Mouse (Mus musculus) C2C12 (cell line): Measurements from ENCODE around the gene Lrrtm1. TPM values are rescaled to one million over a fixed set of nuclear protein-coding genes. Genes with fewer than 3 reads are reported as not detected.

Experiments used
- H3K27me3 ChIP-seq: one replicate; pipeline ENCODE4 v1.6.1; 2011; ENCODE audit not compliant: control insufficient read depth, insufficient read depth, insufficient read length
- H3K36me3 ChIP-seq: one replicate; pipeline ENCODE4 v1.6.1; 2011; ENCODE audit not compliant: control insufficient read depth, insufficient read depth
- H3K4me3 ChIP-seq: one replicate; pipeline ENCODE4 v1.5.1; 2011; ENCODE audit warnings: mild to moderate bottlenecking, control low read depth; ENCODE audit not compliant: poor library complexity, insufficient read depth, severe bottlenecking
- H3K79me2 ChIP-seq: one replicate; pipeline ENCODE4 v1.6.1; 2011; ENCODE audit not compliant: control insufficient read depth, insufficient read depth
- H3K79me3 ChIP-seq: one replicate; pipeline ENCODE4 v1.6.1; 2011; ENCODE audit warnings: low read depth, control low read depth
- H3ac ChIP-seq: one replicate; pipeline ENCODE3; 2011; ENCODE audit warnings: low read depth; ENCODE audit not compliant: control insufficient read depth, insufficient read length
- CEBPB ChIP-seq: IDR thresholded peaks from one replicate; pipeline ENCODE4 v1.6.1; 2011; ENCODE audit warnings: low read depth, mild to moderate bottlenecking, control low read depth, moderate library complexity
- CTCF ChIP-seq: IDR thresholded peaks from one replicate; pipeline ENCODE4 v1.5.1; 2011; ENCODE audit not compliant: control insufficient read depth, insufficient read depth, insufficient read length
- FOSL1 ChIP-seq: IDR thresholded peaks from one replicate; pipeline ENCODE4 v1.8.0; 2011; ENCODE audit warnings: mild to moderate bottlenecking, low read length; ENCODE audit not compliant: poor library complexity, insufficient read depth, severe bottlenecking
- MAX ChIP-seq: IDR thresholded peaks from one replicate; pipeline ENCODE4 v1.6.1; 2011; ENCODE audit warnings: mild to moderate bottlenecking, control low read depth
- MYOD1 ChIP-seq: IDR thresholded peaks from one replicate; pipeline ENCODE4 v1.6.1; 2011; ENCODE audit warnings: low read depth; ENCODE audit not compliant: control insufficient read depth, insufficient read length
- MYOG ChIP-seq: IDR thresholded peaks from one replicate; pipeline ENCODE4 v1.6.1; 2011; ENCODE audit not compliant: control insufficient read depth, insufficient read length; ENCODE audit errors: extremely low read depth
- USF1 ChIP-seq: IDR thresholded peaks from one replicate; pipeline ENCODE4 v1.6.1; 2011; ENCODE audit warnings: low read depth, mild to moderate bottlenecking, control low read depth, moderate library complexity
- long read RNA-seq, 2 experiments: library from polyadenylated mRNA; unstranded; transcript quantifications; one replicate each; pipeline ENCODE4 v2.0.0; 2019 to 2020
- polyA plus RNA-seq: library from polyadenylated mRNA; unstranded; fragments of >200 nt; fragmentation: generic; extraction: Trizol; gene quantifications from one replicate; pipeline ENCODE4 v1.2.1, GENCODE M21; 2012; ENCODE audit warnings: missing spikeins

The Lrrtm1 gene
- not detected for polyA plus RNA-seq
- long read RNA-seq, experiment 1, result 0 reads
- long read RNA-seq, experiment 2, result 0 reads

GRCm38 (mm10) chr6:77242601-77243406, at the start of gene Lrrtm1:
Gene Lrrtm1 (plus strand): TSS chr6:77242689.
- Histone ChIP-seq H3K79me3 (no peaks in the 10 kb centered on the region), H3K4me3 (no peak within 1 kb of the TSS), H3ac (no peak within 1 kb of the TSS), H3K27me3 (no peaks in the 10 kb centered on the region), H3K36me3 (no peaks in the 10 kb centered on the region), H3K79me2 (no peaks in the 10 kb centered on the region)
- no peak for TF ChIP-seq USF1
- TF ChIP-seq FOSL1, result no peak
- TF ChIP-seq MAX, result no peak
- TF ChIP-seq CTCF, result no peak
- no peak for TF ChIP-seq MYOD1
- no peak for TF ChIP-seq CEBPB
- no peak for TF ChIP-seq MYOG

GRCm38 (mm10) chr6:77196650-77197049, 45.8 kb upstream of the Lrrtm1 start:
- no peak overlapping the region for H3ac ChIP-seq
- TF ChIP-seq USF1, result no peak
- no peak for TF ChIP-seq FOSL1
- no peak for TF ChIP-seq CEBPB
- TF ChIP-seq MAX, result no peak
- TF ChIP-seq MYOG, result no peak
- TF ChIP-seq CTCF, result no peak

GRCm38 (mm10) chr6:77199375-77199774, 43.1 kb upstream of the Lrrtm1 start:
- no peak overlapping the region for H3K4me3 ChIP-seq
- no peak overlapping the region for H3ac ChIP-seq
- H3K27me3 ChIP-seq, result no peaks in the 10 kb centered on the region
- no peak for TF ChIP-seq MYOG
- no peak for TF ChIP-seq FOSL1
- TF ChIP-seq CEBPB, result no peak
- TF ChIP-seq CTCF, result no peak
- no peak for TF ChIP-seq USF1
- no peak for TF ChIP-seq MYOD1
- H3K79me2 ChIP-seq, result no peaks in the 10 kb centered on the region
- no peaks in the 10 kb centered on the region for H3K79me3 ChIP-seq
- no peaks in the 10 kb centered on the region for H3K36me3 ChIP-seq

More at GRCm38 (mm10) chr6:77196650-77197049, 45.8 kb upstream of the Lrrtm1 start:
- Histone ChIP-seq H3K27me3 (no peaks in the 10 kb centered on the region), H3K79me3 (no peaks in the 10 kb centered on the region), H3K79me2 (no peaks in the 10 kb centered on the region), H3K36me3 (no peaks in the 10 kb centered on the region), H3K4me3 (no peak overlapping the region)

- no peak overlapping the region for H3K4me3 ChIP-seq
- no peaks in the 10 kb centered on the region for H3K36me3 ChIP-seq
- no peaks in the 10 kb centered on the region for H3K79me3 ChIP-seq
- TF ChIP-seq MYOG (no peak), USF1 (no peak), MAX (no peak), CTCF (no peak), FOSL1 (no peak), MYOD1 (no peak)
- no peaks in the 10 kb centered on the region for H3K79me2 ChIP-seq
- H3ac ChIP-seq, result no peak overlapping the region
- H3K27me3 ChIP-seq, result no peaks in the 10 kb centered on the region
Measured at GRCm38 (mm10) chr6:77209183-77209582, 33.3 kb upstream of the Lrrtm1 start.

GRCm38 (mm10) chr6:77209929-77210328, 32.6 kb upstream of the Lrrtm1 start:
- TF ChIP-seq MAX (no peak), CTCF (no peak), MYOG (no peak), CEBPB (no peak), FOSL1 (no peak), MYOD1 (no peak), USF1 (no peak)
- H3K27me3 ChIP-seq, result no peaks in the 10 kb centered on the region

More at GRCm38 (mm10) chr6:77209929-77210328, 32.6 kb upstream of the Lrrtm1 start:
- Histone ChIP-seq H3ac (no peak overlapping the region), H3K36me3 (no peaks in the 10 kb centered on the region), H3K79me3 (no peaks in the 10 kb centered on the region), H3K79me2 (no peaks in the 10 kb centered on the region), H3K4me3 (no peak overlapping the region)
